Mouse (Mus musculus) thymus, adult 2 months (tissue): ENCODE data around the gene Creb3l2. TPM values are rescaled to one million over a fixed set of nuclear protein-coding genes. Genes with fewer than 3 reads are reported as not detected.

Experiments
- DNase-seq: peaks from one replicate; pipeline ENCODE4 v3.0.0; 2021
- H3K27ac ChIP-seq: fragments of 200-500 bp; 2 replicates; pipeline ENCODE4 v1.5.1; 2012; ENCODE audit warnings: low read length, control low read depth; ENCODE audit not compliant: control insufficient read depth, insufficient read depth
- H3K27me3 ChIP-seq: fragments of 200-500 bp; 2 replicates; pipeline ENCODE4 v1.6.1; 2012; ENCODE audit warnings: mild to moderate bottlenecking, low read length, moderate library complexity, mixed read lengths; ENCODE audit not compliant: control insufficient read depth, insufficient read depth
- H3K36me3 ChIP-seq: fragments of 200-500 bp; 2 replicates; pipeline ENCODE4 v1.6.1; 2012; ENCODE audit warnings: mild to moderate bottlenecking, low read length, moderate library complexity; ENCODE audit not compliant: control insufficient read depth, insufficient read depth
- H3K4me1 ChIP-seq: fragments of 200-500 bp; replicated peaks from 2 replicates; pipeline ENCODE4 v1.6.1; 2012; ENCODE audit warnings: low read length; ENCODE audit not compliant: control insufficient read depth, insufficient read depth
- H3K4me3 ChIP-seq: fragments of 200-500 bp; 2 replicates; pipeline ENCODE4 v1.5.1; 2012; ENCODE audit warnings: mild to moderate bottlenecking, low read length, control low read depth, moderate library complexity; ENCODE audit not compliant: control insufficient read depth, insufficient read depth
- CTCF ChIP-seq: fragments of 200-500 bp; IDR thresholded peaks from 2 replicates; pipeline ENCODE4 v1.5.1; 2012; ENCODE audit warnings: mild to moderate bottlenecking, control low read depth, low read length, moderate library complexity, borderline replicate concordance; ENCODE audit not compliant: control insufficient read depth, poor library complexity, insufficient read depth; ENCODE audit errors: extremely low read depth
- POLR2A ChIP-seq: fragments of 200-500 bp; IDR thresholded peaks from 2 replicates; pipeline ENCODE4 v1.6.1; 2012; ENCODE audit warnings: mild to moderate bottlenecking, low read length, control low read depth, moderate library complexity; ENCODE audit not compliant: control insufficient read depth, poor library complexity, insufficient read depth; ENCODE audit errors: extremely low read depth
- WGBS: fragments of 180-500 bp; shearing (Covaris S2); methylation state at CpG from one replicate; pipeline ENCODE4 v1.1.7; 2018; 5-methylcytosine and 5-hydroxymethylcytosine counted together
- polyA plus RNA-seq: library from polyadenylated mRNA; depleted of rRNA; stranded (reverse); fragments of >200 nt; gene quantifications from 2 replicates; pipeline ENCODE4 v1.2.3, GENCODE M21; 2012; rRNA removed

The Creb3l2 gene
- 9.9 and 10.8 TPM in 2 replicates for polyA plus RNA-seq

- peak; percentile 95 for DNase-seq
- WGBS = under 1% methylated on average over 33 of the region's 33 CpGs
These were observed at the start of gene Creb3l2 for GRCm38 (mm10) chr6:37442041-37442667. Gene Creb3l2, minus strand, starts transcription at chr6:37442146.

DNA sequence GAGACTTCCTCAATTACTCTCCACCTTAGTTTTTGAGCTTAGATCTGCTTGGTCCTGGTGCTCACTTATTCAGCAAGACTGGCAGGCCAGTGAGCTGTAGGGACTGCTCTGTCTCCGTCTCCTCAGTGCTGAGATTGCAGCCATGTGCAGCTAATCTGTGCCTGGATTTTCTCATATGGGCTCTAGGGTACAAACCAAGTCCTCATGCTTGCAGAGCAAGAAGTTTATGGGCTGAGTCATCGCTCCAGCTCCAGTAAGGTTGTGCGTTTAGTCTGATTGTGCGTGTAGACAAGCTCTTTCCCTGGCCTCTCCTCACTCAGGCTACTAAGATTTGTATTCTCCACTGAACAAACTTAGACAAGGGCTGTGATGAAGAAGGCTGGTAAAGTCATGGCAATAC, 44.6 kb upstream of the Creb3l2 start:
- WGBS = 91% methylated on average over 4 of the region's 4 CpGs
- Histone ChIP-seq H3K4me1 (no peaks in the 10 kb centered on the region), H3K27ac (no peak overlapping the region), H3K27me3 (no peaks in the 10 kb centered on the region), H3K4me3 (no peak overlapping the region), H3K36me3 (no peaks in the 10 kb centered on the region)
- TF ChIP-seq CTCF (no peak), POLR2A (no peak)
- no peak for DNase-seq

More at GRCm38 (mm10) chr6:37442041-37442667, at the start of gene Creb3l2:
- Histone ChIP-seq H3K4me3 (peak within 1 kb of the TSS; percentile 83), H3K27me3 (no peaks in the 10 kb centered on the region), H3K27ac (no peak within 1 kb of the TSS; the same call in 1 of the 2 replicates), H3K36me3 (no peaks in the 10 kb centered on the region), H3K4me1 (peaks cover 11% of the 10 kb centered on the region)
- TF ChIP-seq POLR2A (peak; percentile 35; the same call in 1 of the 2 replicates), CTCF (no peak; the same call in 1 of the 2 replicates)

DNA sequence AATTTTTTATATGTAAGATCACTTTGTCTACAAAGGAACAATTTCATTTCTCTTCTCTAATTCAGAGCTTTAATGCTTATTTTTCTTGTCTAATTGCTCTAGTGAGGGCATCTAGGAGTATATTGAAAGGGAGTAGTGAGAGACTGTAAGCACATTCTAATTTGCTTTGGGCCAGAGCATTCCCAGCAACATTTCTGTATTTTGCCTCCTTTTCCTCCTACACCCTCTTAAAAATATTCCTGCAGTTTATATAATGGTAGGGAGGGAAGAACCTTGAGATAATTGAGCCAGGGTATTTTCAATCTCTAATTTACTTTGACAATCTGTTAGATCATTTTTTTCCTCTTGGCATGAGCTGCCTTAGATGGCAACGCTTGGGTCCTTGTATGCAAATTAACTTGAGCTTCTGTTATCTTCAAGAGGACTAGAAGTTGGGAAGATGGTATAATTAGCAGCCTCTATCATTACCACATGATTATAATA, 42.7 kb upstream of the Creb3l2 start:
- no peak for DNase-seq
- H3K4me3 ChIP-seq = no peak overlapping the region
- H3K36me3 ChIP-seq = no peaks in the 10 kb centered on the region
- WGBS = 85% methylated on average over 1 of the region's 1 CpGs
- no peak overlapping the region for H3K27ac ChIP-seq
- TF ChIP-seq POLR2A (no peak), CTCF (no peak)
- H3K27me3 ChIP-seq = no peaks in the 10 kb centered on the region
- no peaks in the 10 kb centered on the region for H3K4me1 ChIP-seq

DNA sequence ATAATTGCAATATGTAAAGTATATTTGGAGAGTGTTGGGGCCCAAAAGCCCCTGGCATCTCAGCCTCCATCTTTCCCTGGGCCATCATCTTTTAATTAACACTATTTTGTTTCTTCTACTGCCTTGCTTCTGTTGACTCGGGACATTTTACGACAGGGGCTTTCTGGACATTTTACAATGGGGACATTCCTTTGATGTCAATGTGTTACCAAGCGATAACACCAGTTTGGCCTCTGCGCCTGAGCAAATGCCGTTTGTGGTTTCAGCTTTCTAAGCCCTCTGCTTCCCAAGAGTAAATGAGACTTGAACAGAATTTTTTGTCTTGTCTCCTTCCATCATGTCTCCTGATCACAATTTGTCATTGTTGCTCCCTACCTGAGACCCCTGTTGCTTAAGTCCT, 41.3 kb upstream of the Creb3l2 start:
- 71% methylated on average over 5 of the region's 5 CpGs for WGBS
- no peak for TF ChIP-seq POLR2A
- no peak for TF ChIP-seq CTCF
- no peaks in the 10 kb centered on the region for H3K27me3 ChIP-seq
- no peaks in the 10 kb centered on the region for H3K4me1 ChIP-seq
- H3K36me3 ChIP-seq = no peaks in the 10 kb centered on the region
- no peak overlapping the region for H3K27ac ChIP-seq
- no peak overlapping the region for H3K4me3 ChIP-seq
- DNase-seq = no peak

GRCm38 (mm10) chr6:37481147-37481546, 39.2 kb upstream of the Creb3l2 start:
- Histone ChIP-seq H3K36me3 (no peaks in the 10 kb centered on the region), H3K4me1 (no peaks in the 10 kb centered on the region), H3K27ac (no peak overlapping the region), H3K4me3 (no peak overlapping the region), H3K27me3 (no peaks in the 10 kb centered on the region)
- WGBS = 60% methylated on average over 3 of the region's 3 CpGs
- no peak for TF ChIP-seq CTCF
- TF ChIP-seq POLR2A = no peak
- DNase-seq = no peak

DNA sequence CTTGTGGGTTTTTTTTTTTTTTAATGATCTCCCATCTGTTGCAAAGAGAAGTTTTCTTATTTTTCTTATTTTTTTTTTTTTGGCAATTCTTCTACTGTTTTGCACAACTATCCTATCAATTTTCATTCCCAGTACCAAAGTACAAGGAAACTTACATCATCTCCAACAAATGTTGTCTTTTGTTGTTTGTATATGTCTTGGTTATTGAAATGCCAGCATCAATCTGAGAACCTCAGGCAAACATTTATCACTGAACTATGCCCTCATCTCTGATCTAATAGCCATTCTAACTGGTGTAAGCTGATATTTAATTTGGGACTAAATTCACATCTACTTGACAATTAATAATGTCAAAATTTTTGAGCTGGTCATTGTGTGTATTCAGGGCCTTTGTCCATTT, 38.1 kb upstream of the Creb3l2 start:
- Histone ChIP-seq H3K27ac (no peak overlapping the region), H3K4me3 (no peak overlapping the region), H3K4me1 (no peaks in the 10 kb centered on the region), H3K36me3 (no peaks in the 10 kb centered on the region), H3K27me3 (no peaks in the 10 kb centered on the region)
- no peak for DNase-seq
- TF ChIP-seq CTCF (no peak), POLR2A (no peak)
